Mouse (Mus musculus): ENCODE data around the gene Cyth4.

DNA sequence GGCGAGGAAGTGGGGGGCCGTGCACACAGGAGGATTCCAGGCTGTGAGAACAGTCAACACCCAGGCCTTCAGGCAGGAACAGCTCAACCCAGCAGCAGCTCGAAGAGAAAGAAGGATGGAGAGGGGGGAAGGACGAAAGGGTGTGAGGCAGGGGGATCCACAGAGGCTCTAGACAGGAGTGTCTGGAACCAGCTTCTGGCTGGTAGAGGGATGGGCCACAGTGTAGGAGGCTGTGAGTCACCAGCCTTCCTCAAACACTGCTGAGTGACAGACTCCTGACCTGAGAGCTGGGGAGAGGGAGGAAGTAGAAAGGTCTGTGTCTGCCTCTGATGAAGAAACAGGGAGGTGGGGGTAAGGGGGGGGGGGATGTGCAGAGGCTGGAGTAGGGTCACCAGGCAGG is 10.6 kb downstream of the Cyth4 start:
- TF ChIP-seq CTCF (IDR thresholded peaks at IDR 0.05; ENCODE audit: low read depth) (no peak), EP300 (IDR thresholded peaks at IDR 0.05; ENCODE audit: low read depth) (no peak)

All from heart, postnatal 0 days (tissue).